Mouse (Mus musculus): ENCODE data around the gene Zscan21.
"Not testable (repeated sequence)": the region's sequence is repeated elsewhere in the genome, so short reads cannot be mapped to it uniquely, and the experiment has no call there.

Zscan21 gene

GRCm38 (mm10) chr5:138116255-138117198 lies at the start of gene Zscan21:
Gene Zscan21 (plus strand): TSS chr5:138116903.
- peak; percentile 93 for DNase-seq (ENCODE audit: low spot score)

DNA sequence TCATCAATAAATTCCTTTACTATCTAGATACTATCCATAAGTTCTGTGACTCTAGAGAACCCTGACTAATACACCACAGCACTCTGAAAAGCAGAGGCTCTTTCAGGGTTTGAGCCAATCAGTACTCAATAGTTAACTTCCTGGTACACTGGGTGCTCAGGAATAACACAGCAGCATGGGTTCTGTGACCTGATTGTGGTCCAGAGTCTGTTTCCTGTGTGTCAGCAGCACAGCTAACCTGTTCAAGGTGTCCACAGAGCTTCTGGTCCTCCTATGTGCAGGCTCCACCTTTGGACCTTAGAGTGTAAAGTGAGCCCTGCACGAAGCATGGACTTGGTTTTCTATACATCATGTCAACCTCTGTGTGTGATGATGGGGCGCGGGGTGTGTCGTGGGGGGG lies 42.9 kb upstream of the Zscan21 start:
- no peak for DNase-seq (ENCODE audit: low spot score)

GRCm38 (mm10) chr5:138075684-138076083 lies 41.0 kb upstream of the Zscan21 start:
- no peak for DNase-seq (ENCODE audit: low spot score)

DNA sequence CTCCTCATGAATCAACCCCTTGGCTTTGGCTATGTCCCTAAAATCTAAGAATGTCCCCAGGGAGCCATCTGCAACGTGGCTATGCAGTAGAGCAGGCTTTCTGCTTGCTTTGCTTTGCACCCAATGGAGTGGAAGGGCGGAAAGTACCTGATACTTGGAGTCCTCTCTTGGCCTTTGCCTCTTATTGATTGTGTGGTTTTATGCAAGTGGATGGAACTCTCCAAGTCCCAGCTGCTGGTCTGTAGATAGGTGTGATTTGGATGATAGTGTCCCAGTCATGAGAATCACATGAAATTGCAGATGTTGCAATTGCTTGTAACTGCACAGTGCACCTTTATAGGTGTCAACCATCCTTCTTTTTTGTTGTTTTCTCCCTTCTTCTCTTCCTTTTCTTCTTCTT lies 40.6 kb upstream of the Zscan21 start:
- DNase-seq (ENCODE audit: low spot score): no peak

DNA sequence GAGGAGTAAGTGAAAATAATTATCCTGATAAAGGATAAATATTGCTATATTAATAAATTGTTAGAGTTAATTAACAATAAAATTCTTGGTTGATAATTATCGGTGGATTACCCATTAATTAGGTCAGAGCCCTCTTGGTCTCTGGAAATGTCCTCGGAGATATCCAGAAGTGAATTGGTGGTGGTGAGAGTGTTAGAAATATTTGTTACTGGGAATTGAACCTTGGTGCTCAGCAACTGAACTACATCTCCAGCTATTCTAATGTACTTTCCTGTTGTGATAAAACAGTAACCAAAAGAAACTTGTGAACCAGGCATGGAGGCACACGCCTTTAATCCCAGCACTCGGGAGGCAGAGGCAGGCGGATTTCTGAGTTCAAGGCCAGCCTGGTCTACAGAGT lies 36.2 kb upstream of the Zscan21 start:
- DNase-seq (ENCODE audit: low spot score): no peak

DNA sequence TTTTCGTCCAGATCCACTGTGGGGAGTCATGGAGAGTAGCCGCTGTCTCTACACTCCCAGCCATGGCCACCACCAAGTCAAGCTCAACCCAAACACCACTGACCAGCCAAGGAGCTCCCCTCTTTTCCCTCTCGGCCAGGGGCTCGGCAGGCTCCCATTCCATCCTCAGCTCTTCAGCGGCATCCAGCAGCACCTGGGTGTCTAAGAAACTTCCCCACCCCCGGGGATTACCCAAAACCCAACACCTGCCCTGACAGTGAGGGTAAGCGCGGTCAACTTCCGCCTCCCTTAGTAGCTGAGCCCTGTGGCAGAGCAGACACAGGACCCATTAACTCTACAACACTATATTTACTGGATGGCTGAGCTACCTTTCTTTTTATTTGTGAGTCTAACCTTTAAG lies 35.3 kb upstream of the Zscan21 start:
- no peak for DNase-seq (ENCODE audit: low spot score)

- no peak for DNase-seq (ENCODE audit: low spot score)
Measured at GRCm38 (mm10) chr5:138083318-138083900, 33.3 kb upstream of the Zscan21 start.

- DNase-seq (ENCODE audit: low spot score): no peak
Measured at GRCm38 (mm10) chr5:138083936-138084335, 32.8 kb upstream of the Zscan21 start.

DNA sequence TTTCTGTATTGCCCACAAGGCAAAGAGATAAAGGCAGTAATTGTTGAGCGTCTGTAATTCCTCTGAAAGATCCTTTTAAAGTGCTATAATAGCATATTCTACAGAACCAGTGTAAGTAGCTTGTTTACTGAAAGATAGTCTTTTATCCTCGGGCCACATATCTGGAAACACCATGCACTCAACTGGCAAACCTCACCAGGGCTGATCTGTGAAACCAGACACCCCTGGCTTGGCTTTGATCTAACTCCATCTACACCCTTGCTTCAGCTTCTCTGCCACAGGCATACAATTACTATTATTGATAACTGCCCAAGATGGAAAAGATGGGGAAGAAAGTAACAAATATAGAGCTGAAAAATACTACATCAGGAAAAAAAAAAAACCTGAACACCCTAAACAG lies 32.2 kb upstream of the Zscan21 start:
- DNase-seq (ENCODE audit: low spot score): no peak

DNA sequence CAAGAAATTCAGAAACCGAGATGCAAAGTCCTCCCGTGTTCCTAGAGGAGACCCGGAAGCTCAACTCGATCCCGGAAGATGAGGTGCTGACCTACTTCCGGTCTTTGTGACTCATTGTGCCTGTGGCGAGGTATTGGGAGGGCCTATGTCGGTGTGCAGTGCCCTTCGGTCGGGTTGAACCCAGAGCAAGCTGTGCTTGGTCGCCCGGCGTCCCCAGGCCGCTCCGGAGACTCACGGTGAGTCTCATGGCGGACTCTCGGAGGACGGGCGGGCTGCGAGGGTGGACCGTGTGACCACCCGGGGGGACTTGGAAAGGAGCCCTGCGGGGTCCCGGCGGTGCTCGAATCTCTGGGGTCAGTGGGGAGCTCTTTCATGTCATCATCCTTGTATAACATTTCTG lies 31.7 kb upstream of the Zscan21 start, which contains the start of gene Zkscan1:
Zkscan1 (plus strand) TSS at position 89 of the 400 bp plus-strand sequence.
- DNase-seq (ENCODE audit: low spot score): peak; percentile 74

GRCm38 (mm10) chr5:138085421-138085911 lies 31.2 kb upstream of the Zscan21 start:
- no peak for DNase-seq (ENCODE audit: low spot score)

GRCm38 (mm10) chr5:138086842-138087241 lies 29.9 kb upstream of the Zscan21 start:
- no peak for DNase-seq (ENCODE audit: low spot score)

GRCm38 (mm10) chr5:138088366-138088765 lies 28.3 kb upstream of the Zscan21 start:
- no peak for DNase-seq (ENCODE audit: low spot score)

GRCm38 (mm10) chr5:138089108-138089551 lies 27.6 kb upstream of the Zscan21 start:
- DNase-seq (ENCODE audit: low spot score): no peak

DNA sequence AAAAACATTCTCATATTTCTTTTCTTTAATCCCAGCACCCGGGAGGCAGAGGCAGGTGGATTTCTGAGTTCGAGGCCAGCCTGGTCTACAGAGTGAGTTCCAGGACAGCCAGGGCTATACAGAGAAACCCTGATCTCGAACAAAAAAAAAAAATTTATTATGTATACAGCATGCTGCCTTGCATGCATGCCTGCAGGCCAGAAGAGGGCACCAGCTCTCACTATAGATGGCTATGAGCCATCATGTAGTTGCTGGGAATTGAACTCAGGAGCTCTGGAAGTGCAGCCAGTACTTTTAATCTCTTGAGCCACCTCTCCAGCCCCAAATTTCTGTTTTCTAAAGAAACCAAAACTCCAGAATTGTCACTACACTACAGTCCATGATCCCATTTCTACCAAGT lies 26.4 kb upstream of the Zscan21 start:
- DNase-seq (ENCODE audit: low spot score): no peak

- no peak for DNase-seq (ENCODE audit: low spot score)
Measured at GRCm38 (mm10) chr5:138090737-138091136, 26.0 kb upstream of the Zscan21 start.

GRCm38 (mm10) chr5:138092771-138093170 lies 23.9 kb upstream of the Zscan21 start:
- DNase-seq (ENCODE audit: low spot score): no peak

GRCm38 (mm10) chr5:138094474-138094873 lies 22.2 kb upstream of the Zscan21 start:
- no peak for DNase-seq (ENCODE audit: low spot score)

- DNase-seq (ENCODE audit: low spot score): no peak
Measured at GRCm38 (mm10) chr5:138104976-138105375, 11.7 kb upstream of the Zscan21 start.

- no peak for DNase-seq (ENCODE audit: low spot score)
Measured at GRCm38 (mm10) chr5:138107130-138107529, 9.6 kb upstream of the Zscan21 start.

GRCm38 (mm10) chr5:138109847-138110396 lies 6.8 kb upstream of the Zscan21 start:
- not testable (repeated sequence) for DNase-seq (ENCODE audit: low spot score)

DNA sequence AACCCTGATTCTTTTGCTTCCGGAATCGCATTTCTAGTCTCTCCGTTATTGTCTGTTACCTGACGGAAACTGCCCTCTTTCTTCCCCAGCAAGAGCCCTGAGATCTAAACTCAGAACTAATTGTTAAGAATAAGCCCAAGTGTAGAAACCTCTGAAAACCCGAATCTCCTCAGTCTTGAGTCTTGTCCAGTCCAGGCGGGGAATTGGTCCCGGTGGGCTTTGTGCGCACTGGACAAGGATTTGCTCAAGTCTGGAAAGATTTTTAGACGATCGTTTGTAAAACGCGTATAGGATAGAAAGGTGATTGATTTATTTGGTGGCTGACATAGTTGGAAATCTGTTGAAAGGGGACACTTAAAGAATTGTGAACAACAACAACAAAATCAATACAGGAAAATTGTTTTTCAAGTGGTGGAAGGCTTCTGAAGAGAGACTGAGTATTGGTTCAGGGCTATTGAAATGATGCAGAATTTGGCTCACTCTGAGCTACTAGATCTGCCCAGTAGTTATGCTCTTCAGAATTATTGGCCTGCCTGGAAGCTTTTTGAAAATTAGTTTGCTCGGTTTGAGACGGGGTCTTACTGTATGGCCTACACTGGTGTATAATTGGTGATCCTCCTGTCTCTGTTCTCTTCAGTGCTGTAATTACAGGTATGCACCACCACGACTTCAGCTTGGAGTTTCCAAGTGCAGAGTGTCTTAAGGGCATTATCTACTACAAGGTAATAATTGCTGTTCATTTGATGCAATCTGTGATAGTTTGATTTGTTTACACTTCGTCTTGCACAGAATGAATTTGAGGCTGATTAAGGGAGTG lies 704 bp downstream of the Zscan21 start:
- no peak for DNase-seq (ENCODE audit: low spot score)

Data from testis, postnatal 10 days (tissue).